Mouse (Mus musculus) hindbrain, embryonic 14.5 days (tissue): ENCODE data around the gene Mcu. TPM values are rescaled to one million over a fixed set of nuclear protein-coding genes. Genes with fewer than 3 reads are reported as not detected.
A peak's percentile ranks its signal among the peaks of the same experiment; 100 is the strongest.

Experiments
- ATAC-seq: fragments of 200-750 bp; cut with Nextera tagmentation; 2 replicates; pipeline ENCODE4 v1.8.0; 2017; ENCODE audit warnings: moderate number of reproducible peaks, mild to moderate bottlenecking, moderate TSS enrichment, moderate library complexity; ENCODE audit not compliant: low FRiP score
- DNase-seq: peaks from one replicate; pipeline ENCODE4 v3.0.0-alpha.2; 2015; ENCODE audit warnings: low spot score
- H3K27ac ChIP-seq: fragments of 300-500 bp; sonication (generic); 2 replicates; pipeline ENCODE4 v1.5.1; 2014; ENCODE audit warnings: mild to moderate bottlenecking, moderate library complexity
- H3K27me3 ChIP-seq: fragments of 300-500 bp; sonication (generic); 2 replicates; pipeline ENCODE4 v1.6.1; 2014; ENCODE audit warnings: mild to moderate bottlenecking, low read length, mixed read lengths; ENCODE audit not compliant: control insufficient read depth, insufficient read depth
- H3K36me3 ChIP-seq: fragments of 300-500 bp; sonication (generic); replicated peaks from 2 replicates; pipeline ENCODE4 v1.6.1; 2014; ENCODE audit not compliant: control insufficient read depth, insufficient read depth
- H3K4me1 ChIP-seq: fragments of 300-500 bp; sonication (generic); replicated peaks from 2 replicates; pipeline ENCODE4 v1.6.1; 2014; ENCODE audit warnings: antibody characterized with exemption, low read length, mixed read lengths; ENCODE audit not compliant: control insufficient read depth, insufficient read depth
- H3K4me2 ChIP-seq: fragments of 300-500 bp; sonication (generic); replicated peaks from 2 replicates; pipeline ENCODE4 v1.6.1; 2014; ENCODE audit warnings: mild to moderate bottlenecking, moderate library complexity
- H3K4me3 ChIP-seq: fragments of 300-500 bp; sonication (generic); replicated peaks from 2 replicates; pipeline ENCODE4 v1.5.1; 2014; ENCODE audit warnings: mild to moderate bottlenecking, low read length
- H3K9ac ChIP-seq: fragments of 300-500 bp; sonication (generic); 2 replicates; pipeline ENCODE4 v1.6.1; 2014
- H3K9me3 ChIP-seq: fragments of 300-500 bp; sonication (generic); 2 replicates; pipeline ENCODE4 v1.6.1; 2016; ENCODE audit warnings: low read length; ENCODE audit not compliant: control insufficient read depth
- WGBS: fragments of 180-500 bp; shearing (Covaris S2); extraction: QIAGEN DNeasy Blood & Tissue Kit; methylation state at CpG from one replicate; pipeline ENCODE4 v1.1.7; 2014; 5-methylcytosine and 5-hydroxymethylcytosine counted together
- polyA plus RNA-seq: library from polyadenylated mRNA; unstranded; fragments of >200 nt; fragmentation: Nextera tagmentation; extraction: Ambion mirVana; gene quantifications from 2 replicates; pipeline ENCODE4 v1.2.1, GENCODE M21; 2014

The Mcu gene
- polyA plus RNA-seq, 1 experiment from 2014 or later: 33.0 TPM

GRCm38 (mm10) chr10:59519411-59519810, 97.1 kb downstream of the Mcu start:
- H3K27me3 ChIP-seq: no peaks in the 10 kb centered on the region
- no peak overlapping the region for H3K4me3 ChIP-seq
- DNase-seq (no peak), ATAC-seq (no peak)
- H3K4me2 ChIP-seq: no peak overlapping the region
- H3K27ac ChIP-seq: no peak overlapping the region
- no peaks in the 10 kb centered on the region for H3K9me3 ChIP-seq
- H3K9ac ChIP-seq: no peak overlapping the region
- no peaks in the 10 kb centered on the region for H3K36me3 ChIP-seq
- no peaks in the 10 kb centered on the region for H3K4me1 ChIP-seq
- WGBS: 91% methylated on average over 3 of the region's 3 CpGs

GRCm38 (mm10) chr10:59517201-59517600, 99.3 kb downstream of the Mcu start:
- no peak overlapping the region for H3K9ac ChIP-seq
- H3K27ac ChIP-seq: no peak overlapping the region
- H3K9me3 ChIP-seq: no peaks in the 10 kb centered on the region
- no peak overlapping the region for H3K4me3 ChIP-seq
- no peaks in the 10 kb centered on the region for H3K27me3 ChIP-seq
- peak; percentile 25 for DNase-seq
- H3K4me1 ChIP-seq: no peaks in the 10 kb centered on the region
- ATAC-seq: peak; percentile 37; the same call in 1 of the 2 replicates
- no peaks in the 10 kb centered on the region for H3K36me3 ChIP-seq
- 76% methylated on average over 13 of the region's 13 CpGs for WGBS
- H3K4me2 ChIP-seq: no peak overlapping the region

GRCm38 (mm10) chr10:59514739-59515464, 101.6 kb downstream of the Mcu start:
- Histone ChIP-seq H3K27ac (no peak overlapping the region), H3K4me3 (no peak overlapping the region), H3K36me3 (no peaks in the 10 kb centered on the region), H3K9ac (no peak overlapping the region), H3K4me1 (0 out of 2 replicates have a peak, but pooled peaks cover 5% of the 10 kb centered on the region), H3K4me2 (no peak overlapping the region), H3K9me3 (no peaks in the 10 kb centered on the region), H3K27me3 (no peaks in the 10 kb centered on the region)
- ATAC-seq: no peak
- 85% methylated on average over 15 of the region's 15 CpGs for WGBS
- no peak for DNase-seq

GRCm38 (mm10) chr10:59512173-59512572, 104.3 kb downstream of the Mcu start:
- Histone ChIP-seq H3K9me3 (no peaks in the 10 kb centered on the region), H3K4me1 (0 out of 2 replicates have a peak, but pooled peaks cover 5% of the 10 kb centered on the region), H3K9ac (no peak overlapping the region), H3K4me3 (no peak overlapping the region), H3K4me2 (no peak overlapping the region), H3K27ac (no peak overlapping the region), H3K27me3 (no peaks in the 10 kb centered on the region), H3K36me3 (no peaks in the 10 kb centered on the region)
- 83% methylated on average over 9 of the region's 9 CpGs for WGBS
- DNase-seq (no peak), ATAC-seq (no peak)

GRCm38 (mm10) chr10:59511427-59511963, 105.0 kb downstream of the Mcu start:
- Histone ChIP-seq H3K27ac (no peak overlapping the region), H3K36me3 (no peaks in the 10 kb centered on the region), H3K4me1 (0 out of 2 replicates have a peak, but pooled peaks cover 5% of the 10 kb centered on the region), H3K9ac (no peak overlapping the region), H3K4me3 (no peak overlapping the region), H3K4me2 (no peak overlapping the region), H3K9me3 (no peaks in the 10 kb centered on the region), H3K27me3 (no peaks in the 10 kb centered on the region)
- DNase-seq (no peak), ATAC-seq (no peak)
- WGBS: 37% methylated on average over 14 of the region's 14 CpGs

- no peaks in the 10 kb centered on the region for H3K9me3 ChIP-seq
- H3K4me3 ChIP-seq: no peak overlapping the region
- H3K36me3 ChIP-seq: no peaks in the 10 kb centered on the region
- WGBS: 74% methylated on average over 14 of the region's 14 CpGs
- H3K27ac ChIP-seq: no peak overlapping the region
- H3K9ac ChIP-seq: no peak overlapping the region
- ATAC-seq (peak; percentile 40; the same call in 1 of the 2 replicates), DNase-seq (no peak)
- H3K4me2 ChIP-seq: no peak overlapping the region
- 0 out of 2 replicates have a peak, but pooled peaks cover 5% of the 10 kb centered on the region for H3K4me1 ChIP-seq
- H3K27me3 ChIP-seq: no peaks in the 10 kb centered on the region
Measured at GRCm38 (mm10) chr10:59510713-59511426, 105.6 kb downstream of the Mcu start.

GRCm38 (mm10) chr10:59509197-59509596, 107.3 kb downstream of the Mcu start:
- no peak overlapping the region for H3K9ac ChIP-seq
- DNase-seq: no peak
- H3K4me1 ChIP-seq: peaks cover 7% of the 10 kb centered on the region
- WGBS: 69% methylated on average over 4 of the region's 4 CpGs
- no peaks in the 10 kb centered on the region for H3K36me3 ChIP-seq
- H3K9me3 ChIP-seq: no peaks in the 10 kb centered on the region
- no peaks in the 10 kb centered on the region for H3K27me3 ChIP-seq
- no peak overlapping the region for H3K4me2 ChIP-seq
- H3K27ac ChIP-seq: no peak overlapping the region
- no peak overlapping the region for H3K4me3 ChIP-seq
- ATAC-seq: no peak

GRCm38 (mm10) chr10:59506711-59507110, 109.8 kb downstream of the Mcu start:
- H3K4me3 ChIP-seq: no peak overlapping the region
- peaks cover 16% of the 10 kb centered on the region for H3K4me1 ChIP-seq
- H3K4me2 ChIP-seq: no peak overlapping the region
- no peak overlapping the region for H3K9ac ChIP-seq
- H3K36me3 ChIP-seq: no peaks in the 10 kb centered on the region
- no peaks in the 10 kb centered on the region for H3K9me3 ChIP-seq
- no peak for DNase-seq
- WGBS: 85% methylated on average over 5 of the region's 5 CpGs
- no peak for ATAC-seq
- H3K27ac ChIP-seq: no peak overlapping the region
- no peaks in the 10 kb centered on the region for H3K27me3 ChIP-seq

- H3K4me2 ChIP-seq: peak overlapping the region; percentile 45
- ATAC-seq (no peak), DNase-seq (peak; percentile 40)
- no peak overlapping the region for H3K27ac ChIP-seq
- no peak overlapping the region for H3K4me3 ChIP-seq
- H3K27me3 ChIP-seq: no peaks in the 10 kb centered on the region
- H3K4me1 ChIP-seq: peaks cover 12% of the 10 kb centered on the region
- H3K36me3 ChIP-seq: no peaks in the 10 kb centered on the region
- H3K9ac ChIP-seq: no peak overlapping the region
- no peaks in the 10 kb centered on the region for H3K9me3 ChIP-seq
- WGBS: 43% methylated on average over 3 of the region's 3 CpGs
Measured at GRCm38 (mm10) chr10:59504291-59504690, 112.2 kb downstream of the Mcu start.
